Mouse (Mus musculus) layer of hippocampus, postnatal 36 days (tissue): Measurements from ENCODE around the gene Folr2. TPM values are rescaled to one million over a fixed set of nuclear protein-coding genes. Genes with fewer than 3 reads are reported as not detected.

Experiments used
- DNase-seq, 2 experiments: peaks; one replicate each; pipeline ENCODE4 v3.0.0; 2022
- microRNA-seq, 2 experiments: library from miRNA; unstranded; fragments of <30 nt; microRNA quantifications; one replicate each; pipeline ENCODE4 v1.2.0; 2021
- total RNA-seq, 2 experiments: library from RNA; stranded (reverse); gene quantifications; 2 replicates each; pipeline ENCODE4 v1.2.3; 2021

The Folr2 gene
- total RNA-seq, 2 experiments from 2014 or later, result not detected

GRCm38 (mm10) chr7:101823758-101824630 lies 33.0 kb downstream of the Folr2 start:
- DNase-seq, result no peak

- no peak for DNase-seq
Observed at GRCm38 (mm10) chr7:101822836-101823757, 33.9 kb downstream of the Folr2 start.

- peak; percentile 21 to 38 for DNase-seq
Observed at GRCm38 (mm10) chr7:101821571-101822501, 35.2 kb downstream of the Folr2 start.

GRCm38 (mm10) chr7:101820295-101821030 lies 36.5 kb downstream of the Folr2 start:
- DNase-seq, result no peak

GRCm38 (mm10) chr7:101817861-101818401 lies 39.1 kb downstream of the Folr2 start, which contains the start of gene Phox2a:
TSS of gene Phox2a (plus strand) at chr7:101818313.
- DNase-seq, result no peak

Small RNAs within 50 kb of the gene (microRNA-seq; reads per million reads assigned to microRNA genes)
- gene Gm22655, result 0 reads per million in 2 experiments

Other genes starting within 250 kb of the Folr2 start
- gene Clpb, start 193.6 kb downstream of the Folr2 start, total RNA-seq, result 10 to 100 TPM; 53.1 to 54.7 TPM
- not detected for gene Phox2a, start 38.9 kb downstream of the Folr2 start, total RNA-seq
- 10 to 100 TPM; 28.7 to 29.2 TPM for gene Inppl1, start 19.0 kb downstream of the Folr2 start, total RNA-seq
- gene Anapc15, start 6.5 kb upstream of the Folr2 start, total RNA-seq, result 10 to 100 TPM; 27.9 to 30.1 TPM
- 1 to 10 TPM in 1 of 2 experiments, under 1 TPM in 1; 0.62 to 4.9 TPM for gene Folr1, start 13.6 kb upstream of the Folr2 start, total RNA-seq
- 10 to 100 TPM; 87.9 to 90.5 TPM for gene Lamtor1, start 48.7 kb upstream of the Folr2 start, total RNA-seq
- not detected for gene Tomt, start 49.2 kb upstream of the Folr2 start, total RNA-seq
- gene Lrrc51, start 76.7 kb upstream of the Folr2 start, total RNA-seq, result 1 to 10 TPM; 4.8 to 5.7 TPM
- gene Numa1, start 76.9 kb upstream of the Folr2 start, total RNA-seq, result 100 to 1,000 TPM; 101 to 112 TPM
- 10 to 100 TPM in 1 of 2 experiments, 1 to 10 TPM in 1; 7.8 to 11.0 TPM for gene Il18bp, start 161.5 kb upstream of the Folr2 start, total RNA-seq
- 10 to 100 TPM; 39.5 to 51.6 TPM for gene Rnf121, start 208.3 kb upstream of the Folr2 start, total RNA-seq
- 10 to 100 TPM; 27.5 to 30.0 TPM for gene Xndc1, start 208.3 kb upstream of the Folr2 start, total RNA-seq
- gene Xntrpc, start 208.5 kb upstream of the Folr2 start, total RNA-seq, result 1 to 10 TPM; 2.2 to 2.4 TPM
- 1 to 10 TPM; 1.4 to 2.5 TPM for gene Trpc2, start 225.9 kb upstream of the Folr2 start, total RNA-seq
- gene Art1, start 244.5 kb upstream of the Folr2 start, total RNA-seq, result not detected